Mouse (Mus musculus): ENCODE measurements around the gene Otog. TPM values are rescaled to one million over a fixed set of nuclear protein-coding genes. Genes with fewer than 3 reads are reported as not detected.

The Otog gene
- polyA plus RNA-seq, 1 experiment from 2014 or later: 0.49 TPM

Other genes starting within 250 kb of the Otog start
- 0.23 and 0.33 TPM in 2 replicates for gene Abcc6, start 210.7 kb upstream of the Otog start, polyA plus RNA-seq (2015; fragmentation: Nextera tagmentation; extraction: Ambion mirVana)
- 36.5 and 36.7 TPM in 2 replicates for gene Nomo1, start 207.3 kb upstream of the Otog start, polyA plus RNA-seq (2015; fragmentation: Nextera tagmentation; extraction: Ambion mirVana)
- gene Kcnj11, start 140.2 kb upstream of the Otog start, polyA plus RNA-seq (2015; fragmentation: Nextera tagmentation; extraction: Ambion mirVana): 0.17 and 0.56 TPM in 2 replicates
- gene Abcc8, start 61.0 kb upstream of the Otog start, polyA plus RNA-seq (2015; fragmentation: Nextera tagmentation; extraction: Ambion mirVana): 1.7 and 1.9 TPM in 2 replicates
- gene Ush1c, start 2.5 kb upstream of the Otog start, polyA plus RNA-seq (2015; fragmentation: Nextera tagmentation; extraction: Ambion mirVana): 0.09 and 0.15 TPM in 2 replicates
- 56.1 and 70.3 TPM in 2 replicates for gene Myod1, start 135.5 kb downstream of the Otog start, polyA plus RNA-seq (2015; fragmentation: Nextera tagmentation; extraction: Ambion mirVana)
- gene Kcnc1, start 155.5 kb downstream of the Otog start, polyA plus RNA-seq (2015; fragmentation: Nextera tagmentation; extraction: Ambion mirVana): 0.31 and 0.32 TPM in 2 replicates